Mouse (Mus musculus): ENCODE data around the gene Ergic2.
A peak's percentile ranks its signal among the peaks of the same experiment; 100 is the strongest.

Ergic2 gene

DNA sequence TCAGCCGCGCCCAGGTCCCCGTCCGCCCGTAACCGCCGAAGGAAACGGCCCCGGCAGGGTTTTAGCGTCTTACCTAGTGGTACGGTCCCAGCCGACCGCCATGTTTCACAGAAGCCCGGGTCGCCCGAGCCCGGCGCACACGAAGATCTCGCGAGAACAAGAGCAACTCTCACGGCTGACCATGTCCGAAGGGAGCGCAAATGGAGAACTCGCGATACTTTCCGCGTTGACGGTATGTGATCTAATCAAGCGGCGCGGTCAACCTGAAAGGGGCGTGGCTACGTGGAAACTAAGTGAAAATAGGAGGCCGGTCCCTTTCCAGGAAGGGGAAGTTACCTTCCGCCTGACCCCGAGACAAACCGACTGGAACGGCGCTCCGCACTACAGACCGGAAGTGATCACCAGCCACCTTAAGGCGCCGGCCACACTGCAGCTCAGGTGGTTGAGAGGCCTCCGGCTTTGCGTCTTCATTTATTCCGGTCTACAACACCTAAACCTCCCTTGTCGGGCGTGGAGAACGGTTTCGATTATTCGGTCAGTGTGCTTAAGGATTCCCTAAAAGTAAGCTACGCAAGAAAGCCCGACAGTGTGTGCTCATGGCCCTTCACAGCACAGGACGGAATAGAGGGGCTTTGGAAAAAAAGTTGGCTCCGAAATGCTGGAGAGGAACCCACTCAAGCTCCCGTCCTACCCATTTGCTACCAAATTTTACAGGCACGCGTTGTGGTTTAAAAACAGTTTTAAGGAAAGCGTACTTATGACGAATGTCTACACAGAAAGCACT is at the start of gene Ergic2:
Gene Ergic2, minus strand, starts transcription at position 478 of the 784 bp plus-strand sequence.
- peak; percentile 93 to 96 for DNase-seq

DNA sequence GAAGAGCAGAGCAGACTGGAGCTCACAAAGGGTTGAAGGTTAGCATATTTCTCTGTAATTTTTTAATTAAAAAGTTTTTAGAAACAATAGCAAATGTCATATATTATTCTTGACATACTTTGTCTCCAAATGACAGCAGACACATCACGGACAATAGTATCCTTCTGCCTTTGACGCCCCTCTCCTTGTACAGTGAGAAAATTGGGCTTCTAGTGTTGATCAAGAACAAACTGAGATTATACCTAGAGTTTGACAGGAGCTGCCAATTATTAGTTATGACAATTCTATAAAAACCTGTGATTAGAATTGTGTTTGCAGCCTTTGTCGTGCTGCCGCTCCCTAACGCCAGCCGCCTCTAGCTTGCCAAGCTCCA is 48.5 kb upstream of the Ergic2 start:
- DNase-seq, result no peak

GRCm38 (mm10) chr6:148259979-148260728 is 48.0 kb upstream of the Ergic2 start:
- DNase-seq, result no peak

- DNase-seq, result no peak
Observed at GRCm38 (mm10) chr6:148259074-148259473, 46.9 kb upstream of the Ergic2 start.

DNA sequence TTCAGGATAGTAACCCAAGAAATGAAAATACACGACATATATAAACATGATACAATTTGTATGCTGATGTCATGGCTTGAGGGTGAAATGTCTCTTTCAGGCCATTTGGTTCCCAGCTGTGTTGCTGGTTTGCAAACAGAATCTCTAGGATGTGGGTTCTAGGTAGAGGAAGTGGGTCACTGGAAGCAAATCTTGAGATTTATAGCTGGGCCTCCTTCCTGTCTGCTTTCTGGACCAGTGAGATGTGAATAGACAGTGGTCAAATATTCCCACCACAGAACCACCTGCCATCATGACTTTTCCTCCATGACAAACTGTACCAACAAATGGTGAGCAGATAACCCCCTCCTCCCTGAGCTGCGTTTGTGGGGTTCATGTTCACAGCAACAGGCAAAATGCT is 45.6 kb upstream of the Ergic2 start:
- DNase-seq, result no peak

GRCm38 (mm10) chr6:148256109-148256508 is 43.9 kb upstream of the Ergic2 start:
- DNase-seq, result no peak

- no peak for DNase-seq
Observed at GRCm38 (mm10) chr6:148255395-148256053, 43.4 kb upstream of the Ergic2 start.

DNA sequence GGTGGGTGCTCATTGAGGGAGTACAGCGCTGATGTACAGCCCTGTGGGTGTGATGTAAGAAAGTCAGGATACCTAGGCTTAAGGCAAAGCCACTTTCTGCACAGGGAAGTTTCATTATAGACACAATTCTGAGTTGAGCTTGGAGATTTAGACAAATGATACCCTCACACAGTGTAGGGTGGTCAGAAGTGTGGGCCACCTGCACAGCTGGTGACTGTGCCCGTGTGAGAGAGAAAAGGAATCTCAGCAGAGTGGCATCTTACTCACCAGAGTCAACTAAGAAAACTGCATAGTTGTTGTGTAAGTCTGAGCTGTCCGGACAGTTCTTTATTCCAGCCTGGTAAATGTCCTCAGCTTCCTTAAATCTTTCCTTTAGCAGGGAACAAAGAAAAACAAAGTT is 37.0 kb upstream of the Ergic2 start:
- no peak for DNase-seq

DNA sequence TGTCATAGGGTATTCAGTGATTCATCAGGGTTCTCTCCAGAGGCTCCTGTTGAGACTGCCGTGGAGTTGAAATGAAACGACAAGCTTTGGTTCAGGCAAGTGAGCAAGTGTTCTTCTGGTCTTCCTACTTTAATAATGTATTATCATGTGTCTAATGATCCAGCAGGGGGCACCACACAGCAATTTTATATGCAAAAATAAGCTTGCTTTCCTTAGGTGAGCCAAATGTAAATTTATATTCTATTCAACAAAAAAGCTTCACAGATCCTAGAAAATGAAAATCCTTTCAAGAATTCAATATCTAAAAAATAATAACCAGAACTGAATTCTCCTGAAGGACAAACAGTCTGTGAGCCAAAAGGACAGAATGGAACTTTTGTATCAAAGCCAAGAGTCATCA is 36.5 kb upstream of the Ergic2 start:
- DNase-seq, result peak; percentile 58 to 63

DNA sequence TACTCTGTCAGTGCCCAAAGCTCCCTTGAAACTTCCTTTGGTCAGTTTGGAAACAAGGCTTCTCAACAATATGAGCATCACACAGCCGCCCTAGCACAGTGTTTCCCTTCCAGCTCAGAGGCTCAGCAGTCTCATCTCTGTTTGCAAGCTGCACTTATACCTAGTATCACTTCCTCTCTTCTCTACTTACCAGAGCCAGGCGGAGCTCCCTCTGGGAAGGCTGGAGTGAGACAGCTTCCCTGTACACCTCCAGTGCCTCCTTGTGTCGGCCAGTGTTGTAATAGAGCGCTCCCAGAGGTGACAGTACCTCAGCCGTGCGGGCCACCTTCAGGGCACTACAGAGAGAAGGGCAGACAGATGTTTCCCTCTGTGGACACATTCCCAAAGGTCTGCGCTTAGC is 34.4 kb upstream of the Ergic2 start:
- no peak for DNase-seq

DNA sequence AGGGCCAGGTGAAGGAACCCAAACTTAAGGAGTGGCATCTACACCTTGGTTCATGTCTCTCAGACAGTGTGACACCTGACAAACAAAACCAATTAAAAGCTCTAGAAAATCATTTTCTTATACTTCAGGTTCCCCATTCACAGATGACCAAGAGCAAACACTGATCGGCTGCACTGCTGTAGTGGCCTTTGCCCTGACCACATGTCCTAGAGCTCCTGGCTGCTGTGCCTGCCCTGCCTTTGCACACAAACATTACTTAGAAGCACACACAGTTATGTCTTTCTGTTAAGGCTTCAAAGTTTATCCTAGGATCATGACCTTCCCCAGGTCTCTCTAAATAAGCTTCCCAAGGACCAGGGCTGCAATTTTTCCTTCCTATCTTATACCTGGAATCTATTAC is 32.7 kb upstream of the Ergic2 start:
- no peak for DNase-seq

DNA sequence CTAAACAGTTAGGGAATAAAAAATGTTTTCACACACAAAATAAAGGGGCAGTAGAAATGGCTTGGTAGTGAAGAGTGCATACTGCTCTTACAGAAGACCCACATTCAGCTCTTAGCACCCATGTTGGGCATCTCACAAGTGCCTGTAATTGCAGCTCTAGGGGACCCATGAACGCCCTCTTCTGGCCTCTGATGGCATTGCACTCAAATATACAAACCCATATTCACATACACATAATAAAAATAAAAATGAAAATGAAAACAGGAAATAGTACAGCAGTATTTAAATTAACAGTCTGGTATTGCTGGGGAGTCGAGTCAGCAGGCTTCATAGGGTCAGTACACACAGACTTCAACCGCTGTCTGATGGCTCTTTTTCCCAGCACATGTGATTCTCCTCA is 30.1 kb upstream of the Ergic2 start:
- DNase-seq, result peak; percentile 29 to 32

DNA sequence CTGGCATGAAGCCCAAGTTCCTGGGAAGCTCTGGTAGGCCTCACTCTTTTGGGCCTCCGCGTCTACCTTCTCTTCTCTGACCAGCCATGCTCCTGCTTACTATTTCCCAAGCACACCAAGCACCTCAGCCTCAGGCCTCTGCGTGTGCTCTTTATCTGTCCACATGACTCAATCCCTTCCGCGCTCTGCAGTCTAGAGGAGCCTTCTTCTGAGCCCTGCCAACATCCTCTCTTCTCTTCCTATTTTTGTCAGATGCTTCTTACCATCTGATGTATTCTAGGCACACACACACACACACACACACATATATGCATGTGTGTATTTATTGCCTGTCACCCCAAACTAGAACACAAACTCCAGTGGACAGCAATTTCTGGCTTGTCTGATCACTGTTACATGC is 29.5 kb upstream of the Ergic2 start:
- no peak for DNase-seq

DNA sequence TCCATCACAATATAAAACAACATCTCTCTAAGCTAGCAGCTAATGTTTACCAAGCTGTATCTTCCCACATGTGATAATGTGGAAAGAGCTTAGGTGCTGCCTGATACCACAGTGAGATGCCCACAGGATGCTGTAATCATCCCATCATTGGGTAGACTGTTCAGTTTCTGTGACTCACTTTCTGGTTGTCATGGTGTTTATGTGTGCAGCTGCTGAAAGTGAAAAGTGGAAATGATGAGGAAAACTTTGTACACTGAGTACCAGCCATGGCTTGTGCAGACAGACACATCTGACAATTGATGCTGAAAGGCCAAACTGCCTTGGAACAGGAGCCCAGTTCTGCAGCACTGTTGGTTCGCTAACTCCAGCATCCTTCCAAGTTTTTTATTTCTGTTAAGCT is 27.1 kb upstream of the Ergic2 start:
- DNase-seq, result no peak

DNA sequence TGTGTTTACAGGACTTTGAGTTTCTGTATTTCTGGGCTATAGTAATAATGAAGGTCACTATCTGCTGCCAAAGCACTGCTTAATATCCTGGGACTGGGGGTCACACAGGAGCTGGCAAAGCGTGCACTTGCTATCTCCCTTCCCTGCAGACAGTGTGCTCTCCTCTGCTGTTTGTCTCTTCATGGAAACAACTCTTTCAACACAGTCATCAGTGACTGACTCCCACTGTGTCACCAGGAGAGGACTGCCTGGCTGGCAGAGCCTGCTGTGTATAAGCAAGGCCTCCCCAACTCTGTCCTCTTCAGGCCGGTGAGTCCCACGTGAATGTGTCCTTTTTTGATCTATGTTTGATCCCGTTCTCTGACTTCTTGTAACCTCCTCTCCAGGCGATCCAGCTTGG is 25.3 kb upstream of the Ergic2 start:
- no peak for DNase-seq

DNA sequence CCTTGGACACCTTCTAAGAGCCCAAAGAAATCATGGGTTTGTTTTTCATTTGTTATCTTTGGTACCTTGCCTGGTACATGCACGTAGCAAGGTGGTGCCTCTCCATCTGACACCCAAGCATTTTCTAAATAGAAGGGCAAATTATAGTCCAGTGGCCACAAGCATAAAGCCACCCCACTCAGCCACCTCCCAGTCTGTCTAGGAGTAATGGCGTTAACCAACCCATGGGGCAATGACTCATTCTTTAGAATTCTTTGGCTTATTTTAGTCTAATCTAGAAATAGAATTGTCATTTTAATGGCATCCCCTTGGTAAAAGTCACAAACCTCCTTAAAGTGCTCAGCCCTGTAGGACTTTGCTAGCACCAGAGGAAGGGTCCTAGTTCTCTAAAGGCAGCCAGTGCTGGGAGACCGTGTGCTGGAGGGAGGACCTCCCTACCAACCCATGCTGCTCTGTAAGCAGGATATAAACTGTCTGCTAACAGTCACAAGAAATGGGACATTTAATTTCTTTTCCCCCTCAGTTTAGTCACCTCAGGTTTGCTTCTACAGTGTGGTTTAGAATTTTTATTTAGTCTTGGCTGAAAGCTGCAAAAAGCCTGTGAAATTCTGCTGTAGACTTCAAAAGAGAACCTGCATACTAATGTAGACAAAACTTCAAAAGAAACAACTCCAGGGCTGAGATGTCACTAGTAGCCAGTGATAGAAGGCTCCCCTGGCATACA is 22.1 kb upstream of the Ergic2 start:
- DNase-seq, result peak in 1 of 2 experiments; percentile 11

- DNase-seq, result no peak
Observed at GRCm38 (mm10) chr6:148227542-148227941, 15.4 kb upstream of the Ergic2 start.

- no peak for DNase-seq
Observed at GRCm38 (mm10) chr6:148222686-148223085, 10.5 kb upstream of the Ergic2 start.

GRCm38 (mm10) chr6:148218235-148219076 is 6.3 kb upstream of the Ergic2 start:
- DNase-seq, result no peak

DNA sequence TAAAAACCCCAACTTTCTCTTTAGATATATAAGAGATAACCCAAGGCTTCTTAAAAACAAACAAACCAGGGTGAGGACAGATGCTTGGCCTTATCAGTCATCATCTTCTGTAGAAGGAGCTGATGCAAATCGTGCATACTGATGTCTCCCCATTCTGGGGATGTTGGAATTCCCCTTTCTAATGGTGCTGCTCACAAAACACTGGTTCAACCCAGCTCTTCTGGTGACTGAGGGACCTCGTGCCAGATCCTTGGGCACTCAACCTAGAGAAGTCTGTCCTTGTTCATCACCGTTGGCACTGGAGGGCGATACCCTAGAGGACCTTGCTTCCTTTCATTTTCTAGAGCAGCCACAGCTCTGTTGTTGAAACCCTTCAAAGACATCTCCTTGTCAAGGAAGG is 4.6 kb upstream of the Ergic2 start:
- peak in 1 of 2 experiments; percentile 4 for DNase-seq

- DNase-seq, result peak; percentile 64 to 68
Observed at GRCm38 (mm10) chr6:148214765-148215164, 2.6 kb upstream of the Ergic2 start.

- DNase-seq, result no peak
Observed at GRCm38 (mm10) chr6:148211391-148211876, 740 bp downstream of the Ergic2 start.

All from B cell, adult 2 months (primary cell).